Mouse (Mus musculus) limb, embryonic 12.5 days (tissue): ENCODE results near the gene Lcmt1. TPM values are rescaled to one million over a fixed set of nuclear protein-coding genes. Genes with fewer than 3 reads are reported as not detected.

Source experiments
- ATAC-seq: fragments of 200-750 bp; cut with Nextera tagmentation; 2 replicates; pipeline ENCODE4 v1.8.0; 2017; ENCODE audit warnings: low read depth, moderate TSS enrichment; ENCODE audit not compliant: insufficient number of reproducible peaks, insufficient read depth, low FRiP score, low TSS enrichment
- H3K27ac ChIP-seq: fragments of 300-500 bp; sonication (generic); 2 replicates; pipeline ENCODE4 v1.5.1; 2016; ENCODE audit warnings: mild to moderate bottlenecking, moderate library complexity
- H3K27me3 ChIP-seq: fragments of 300-500 bp; sonication (generic); 2 replicates; pipeline ENCODE4 v1.6.1; 2016; ENCODE audit warnings: mild to moderate bottlenecking, moderate library complexity
- H3K36me3 ChIP-seq: fragments of 300-500 bp; sonication (generic); 2 replicates; pipeline ENCODE4 v1.6.1; 2016; ENCODE audit warnings: mild to moderate bottlenecking, moderate library complexity
- H3K4me1 ChIP-seq: fragments of 300-500 bp; sonication (generic); replicated peaks from 2 replicates; pipeline ENCODE4 v1.6.1; 2016
- H3K4me2 ChIP-seq: fragments of 300-500 bp; sonication (generic); 2 replicates; pipeline ENCODE4 v1.6.1; 2016; ENCODE audit warnings: mild to moderate bottlenecking, moderate library complexity
- H3K4me3 ChIP-seq: fragments of 300-500 bp; sonication (generic); replicated peaks from 2 replicates; pipeline ENCODE4 v1.5.1; 2016; ENCODE audit warnings: mild to moderate bottlenecking
- H3K9ac ChIP-seq: fragments of 300-500 bp; sonication (generic); replicated peaks from 2 replicates; pipeline ENCODE4 v1.6.1; 2016; ENCODE audit warnings: mild to moderate bottlenecking, moderate library complexity
- H3K9me3 ChIP-seq: fragments of 300-500 bp; sonication (generic); 2 replicates; pipeline ENCODE4 v1.6.1; 2016; ENCODE audit warnings: mild to moderate bottlenecking, moderate library complexity
- WGBS: fragments of 180-500 bp; shearing (Covaris S2); methylation state at CpG from one replicate; pipeline ENCODE4 v1.1.7; 2016; 5-methylcytosine and 5-hydroxymethylcytosine counted together
- polyA plus RNA-seq: library from polyadenylated mRNA; unstranded; fragments of >200 nt; fragmentation: Nextera tagmentation; extraction: Ambion mirVana; gene quantifications from 2 replicates; pipeline ENCODE4 v1.2.1, GENCODE M21; 2016

The Lcmt1 gene
- polyA plus RNA-seq, 1 experiment from 2014 or later, result 52.7 TPM

DNA sequence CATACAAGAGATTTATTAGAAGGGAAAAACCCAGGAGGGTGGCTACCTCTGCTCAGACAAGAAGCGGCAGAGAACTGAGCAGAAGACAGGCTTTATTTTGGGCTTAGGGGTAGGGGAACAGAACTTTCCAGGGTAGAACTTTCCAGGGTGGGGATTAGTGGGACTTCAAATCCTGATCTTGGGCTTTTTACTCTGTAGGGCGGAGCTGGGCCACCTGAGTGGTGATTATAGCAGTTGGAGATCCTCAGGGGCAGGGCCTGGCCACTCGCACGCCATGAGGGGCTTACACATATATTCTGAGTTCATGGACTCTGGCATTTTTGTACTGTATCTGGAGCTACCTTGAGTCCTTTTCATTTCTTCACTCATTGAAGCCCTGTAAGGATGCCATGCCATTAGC, 91.7 kb downstream of the Lcmt1 start:
- Histone ChIP-seq H3K9me3 (no peaks in the 10 kb centered on the region), H3K4me2 (no peak overlapping the region), H3K4me1 (no peaks in the 10 kb centered on the region), H3K9ac (no peak overlapping the region), H3K4me3 (no peak overlapping the region), H3K36me3 (no peaks in the 10 kb centered on the region), H3K27ac (no peak overlapping the region), H3K27me3 (no peaks in the 10 kb centered on the region)
- WGBS, result 81% methylated on average over 4 of the region's 4 CpGs
- no peak for ATAC-seq

DNA sequence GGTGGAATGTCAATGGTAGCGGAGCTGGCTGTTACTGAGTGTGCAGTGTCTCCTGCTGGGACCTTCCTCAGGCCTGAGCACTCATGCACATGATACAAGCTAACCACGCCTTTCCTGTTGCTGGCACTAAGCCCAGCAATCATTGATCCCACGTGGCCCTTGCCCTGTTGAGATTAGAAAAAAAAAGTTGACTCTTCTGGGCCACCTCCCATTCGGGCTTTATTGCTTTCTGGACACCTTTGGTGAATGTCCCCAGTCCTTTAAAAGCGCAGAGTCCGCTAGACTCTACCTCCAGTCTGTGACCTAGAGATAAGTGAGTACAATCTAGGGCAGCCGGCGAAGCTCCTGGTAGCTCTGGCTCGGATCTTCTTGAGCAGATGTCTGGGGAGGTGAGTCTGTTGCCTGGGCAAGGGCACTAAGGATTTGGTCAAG, 92.5 kb downstream of the Lcmt1 start, which contains the start of gene Aqp8:
TSS of gene Aqp8 (plus strand) at position 222 of the 432 bp plus-strand sequence.
- H3K4me1 ChIP-seq, result no peaks in the 10 kb centered on the region
- H3K36me3 ChIP-seq, result no peaks in the 10 kb centered on the region
- no peaks in the 10 kb centered on the region for H3K27me3 ChIP-seq
- H3K27ac ChIP-seq, result no peak within 1 kb of the TSS; the same call in 1 of the 2 replicates
- no peaks in the 10 kb centered on the region for H3K9me3 ChIP-seq
- no peak within 1 kb of the TSS for H3K4me3 ChIP-seq
- no peak within 1 kb of the TSS for H3K4me2 ChIP-seq
- no peak within 1 kb of the TSS for H3K9ac ChIP-seq
- WGBS, result 69% methylated on average over 9 of the region's 9 CpGs
- ATAC-seq, result no peak

DNA sequence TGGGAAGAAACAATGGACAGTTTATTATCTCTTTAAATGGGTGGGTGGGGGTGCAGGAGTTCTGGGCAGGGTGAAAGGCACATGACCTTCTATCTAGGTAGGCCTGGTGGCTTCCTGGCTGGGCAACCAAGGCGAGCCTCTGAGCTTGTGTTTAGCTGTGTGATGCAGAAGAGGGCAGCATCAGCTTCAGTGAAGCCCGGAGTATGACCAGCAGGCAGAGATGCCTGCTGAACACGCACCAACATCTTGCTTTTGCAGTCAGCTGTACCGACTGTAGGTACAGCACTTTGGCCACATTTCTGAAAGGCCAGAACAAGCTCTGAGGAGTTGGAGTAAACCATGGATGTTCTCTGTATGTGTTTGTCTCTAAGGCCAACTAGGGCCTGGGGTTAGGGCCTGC, 94.0 kb downstream of the Lcmt1 start:
- Histone ChIP-seq H3K4me1 (no peaks in the 10 kb centered on the region), H3K27ac (no peak overlapping the region), H3K36me3 (no peaks in the 10 kb centered on the region), H3K9me3 (no peaks in the 10 kb centered on the region), H3K9ac (no peak overlapping the region), H3K4me2 (no peak overlapping the region), H3K27me3 (no peaks in the 10 kb centered on the region), H3K4me3 (no peak overlapping the region)
- WGBS, result 89% methylated on average over 4 of the region's 4 CpGs
- ATAC-seq, result no peak

DNA sequence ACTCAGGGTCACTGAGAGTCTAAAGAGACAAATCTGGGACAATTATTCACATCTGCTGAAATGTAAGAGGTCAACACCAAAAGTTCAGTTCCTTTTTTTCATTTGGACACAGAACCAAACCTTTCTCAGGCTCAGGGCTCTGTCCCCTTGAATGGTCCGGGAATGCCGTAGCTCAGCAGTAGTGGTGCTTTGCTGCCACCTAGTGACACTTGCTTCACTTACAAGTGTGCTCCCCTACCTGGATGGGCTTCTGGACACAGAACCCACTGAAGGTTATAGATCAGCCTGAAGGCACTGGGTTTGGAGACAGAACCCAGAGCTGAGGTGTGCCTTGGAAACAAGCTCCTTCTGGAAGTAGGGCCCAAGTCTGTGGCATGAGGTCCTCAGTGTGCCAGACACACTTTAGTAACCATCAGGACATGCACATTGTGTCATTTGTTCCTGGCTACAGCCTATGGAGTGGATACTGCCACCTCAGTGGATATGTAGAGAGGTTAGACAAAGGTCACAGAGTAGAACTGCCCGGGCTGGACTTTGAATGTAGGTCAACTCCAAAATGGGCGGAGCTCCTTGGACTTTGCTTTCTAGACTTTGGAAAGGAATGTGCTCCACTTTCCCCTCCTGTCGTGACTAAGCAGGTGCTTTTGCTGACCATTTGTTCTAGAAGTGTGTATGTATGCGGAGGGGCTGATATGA, 96.3 kb downstream of the Lcmt1 start:
- Histone ChIP-seq H3K4me2 (no peak overlapping the region), H3K4me1 (no peaks in the 10 kb centered on the region), H3K4me3 (no peak overlapping the region), H3K9me3 (no peaks in the 10 kb centered on the region), H3K9ac (no peak overlapping the region), H3K27me3 (no peaks in the 10 kb centered on the region), H3K27ac (no peak overlapping the region), H3K36me3 (no peaks in the 10 kb centered on the region)
- 0 out of 2 replicates have a peak, but pooled peaks have one; percentile 26 for ATAC-seq
- WGBS, result 34% methylated on average over 6 of the region's 6 CpGs

DNA sequence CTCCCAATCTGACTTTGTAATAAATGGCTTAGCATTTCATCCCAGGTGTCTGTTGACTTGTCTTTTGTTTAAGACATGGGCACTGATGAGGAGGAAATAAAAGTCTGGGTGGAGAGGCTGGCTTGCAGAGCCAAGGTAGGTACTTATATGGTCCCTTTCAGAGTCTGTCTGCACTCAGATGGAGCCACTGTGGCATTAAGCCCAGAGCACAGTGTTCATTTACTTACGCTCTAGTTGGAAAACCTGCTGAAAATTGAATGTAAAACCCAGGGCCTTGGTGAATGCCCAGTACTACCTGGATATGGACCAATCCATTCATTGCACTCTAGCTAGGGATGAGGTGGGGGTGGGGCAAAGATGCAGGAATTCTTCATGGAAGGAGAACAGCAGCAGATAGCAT, 98.4 kb downstream of the Lcmt1 start:
- no peaks in the 10 kb centered on the region for H3K27me3 ChIP-seq
- no peak for ATAC-seq
- H3K9ac ChIP-seq, result no peak overlapping the region
- no peaks in the 10 kb centered on the region for H3K36me3 ChIP-seq
- H3K4me2 ChIP-seq, result no peak overlapping the region
- WGBS, result 89% methylated on average over 1 of the region's 1 CpGs
- H3K4me1 ChIP-seq, result no peaks in the 10 kb centered on the region
- H3K27ac ChIP-seq, result no peak overlapping the region
- peaks cover 8% of the 10 kb centered on the region; the same call in 1 of the 2 replicates for H3K9me3 ChIP-seq
- no peak overlapping the region for H3K4me3 ChIP-seq

Other genes with a start within 250 kb of the Lcmt1 start
- gene Tnrc6a, start 245.9 kb upstream of the Lcmt1 start, polyA plus RNA-seq, result 81.0 and 83.7 TPM in 2 replicates
- 0.51 TPM in 1 of 2 replicates, not detected in the other for gene Slc5a11, start 155.0 kb upstream of the Lcmt1 start, polyA plus RNA-seq
- 20.3 and 26.1 TPM in 2 replicates for gene Arhgap17, start 131 bp downstream of the Lcmt1 start, polyA plus RNA-seq
- gene Aqp8, start 92.5 kb downstream of the Lcmt1 start, polyA plus RNA-seq, result 0.41 and 0.73 TPM in 2 replicates
- gene Zkscan2, start 130.7 kb downstream of the Lcmt1 start, polyA plus RNA-seq, result 5.8 and 6.1 TPM in 2 replicates